In genomic region chr7:122622125-122622774, GRCm38 (mm10) we compare ENCODE assay signal across 13 mouse cellular contexts. TPM values are rescaled to one million over a fixed set of nuclear protein-coding genes. Genes with fewer than 3 reads are reported as not detected.
A peak's percentile ranks its signal among the peaks of the same experiment; 100 is the strongest.
DNase-seq lines count a peak whose midpoint lies in the region; ATAC-seq lines count a peak whose summit lies in the region.
"Had no signal": no experiment of that assay in that cellular context is flagged by ENCODE, and none has a peak within 500 bp of the region (broad histone marks: within the 10 kb centered on the region; RNA-seq: fewer than 3 reads in every experiment).

No protein-coding gene starts in this region.

- H3K27ac ChIP-seq in midbrain, embryonic 11.5 days (ENCODE audit: low read depth, low read length) = peak overlapping the region; percentile 32; the same call in 1 of the 2 replicates
- H3K27ac ChIP-seq: limb, embryonic 13.5 days had no signal

- WGBS in midbrain, embryonic 11.5 days = 12% methylated on average over 9 of the region's 9 CpGs

- H3K27me3 ChIP-seq in midbrain, embryonic 11.5 days (ENCODE audit: control insufficient read depth, insufficient read depth, low read length) = no peaks in the 10 kb centered on the region; the same call in 1 of the 2 replicates
- H3K27me3 ChIP-seq: limb, embryonic 13.5 days had no signal

- H3K9me3 ChIP-seq in midbrain, embryonic 11.5 days (ENCODE audit: control insufficient read depth, low read length) = no peaks in the 10 kb centered on the region
- H3K9me3 ChIP-seq: limb, embryonic 13.5 days had no signal

- DNase-seq in adrenal gland, adult 2 months = peak; percentile 3
- no peak for DNase-seq in adrenal gland, postnatal 36 days
- DNase-seq in brain, adult 2 months (ENCODE audit: low read depth, low spot score) = peak; percentile 66
- peak; percentile 28 for DNase-seq in embryo, embryonic 11 days
- peak; percentile 91 for DNase-seq in midbrain, embryonic 11.5 days (ENCODE audit: low spot score, missing footprints)
- DNase-seq in c-Kit-positive CD71-positive TER-119-positive erythroid progenitor cells, embryonic 14.5 days (ENCODE audit: low spot score) = no peak
- DNase-seq in liver = no peak
- DNase-seq in frontal cortex, postnatal 25 days (ENCODE audit: low spot score in 2 of 2) = no peak
- DNase-seq: heart, postnatal 4 days; lung, postnatal 10 days had no signal

- no peak overlapping the region for H3K4me3 ChIP-seq in midbrain, embryonic 11.5 days (ENCODE audit: low read depth, low read length)
- H3K4me3 ChIP-seq: limb, embryonic 13.5 days had no signal

- H3K4me1 ChIP-seq in midbrain, embryonic 11.5 days (ENCODE audit: control insufficient read depth, insufficient read depth, low read length) = peaks cover 11% of the 10 kb centered on the region
- H3K4me1 ChIP-seq: limb, embryonic 13.5 days had no signal

- H3K9ac ChIP-seq in midbrain, embryonic 11.5 days (ENCODE audit: low read length) = no peak overlapping the region
- H3K9ac ChIP-seq: limb, embryonic 13.5 days had no signal

- H3K36me3 ChIP-seq in midbrain, embryonic 11.5 days (ENCODE audit: control insufficient read depth, insufficient read depth, low read length) = no peaks in the 10 kb centered on the region
- H3K36me3 ChIP-seq: limb, embryonic 13.5 days had no signal

- no peak overlapping the region for H3K4me2 ChIP-seq in midbrain, embryonic 11.5 days
- H3K4me2 ChIP-seq: limb, embryonic 13.5 days had no signal

- peak; percentile 88 for ATAC-seq in midbrain, embryonic 11.5 days (ENCODE audit: low FRiP score)

RNA-seq across cellular contexts. Expression of gene Cacng3, which starts 48.0 kb away (rescaled TPM):
- total RNA-seq in adrenal gland, adult 2 months (2021) = 1 to 10 TPM; 1.3 to 2.2 TPM
- polyA plus RNA-seq in adrenal gland, adult 2 months (2012; rRNA removed) = 0.42 and 0.51 TPM in 2 replicates
- total RNA-seq in adrenal gland, postnatal 36 days (2021) = 1 to 10 TPM in 1 of 2 experiments, under 1 TPM in 1; 0.49 to 1.4 TPM
- 2.4 and 2.6 TPM in 2 replicates for polyA plus RNA-seq in midbrain, embryonic 11.5 days (2014; fragmentation: Nextera tagmentation; extraction: Ambion mirVana)
- total RNA-seq: granulocyte monocyte progenitor cell, adult 5-6 weeks; MEL had no signal
- polyA plus RNA-seq: limb, embryonic 13.5 days had no signal

Comparison
In these comparisons a context has a peak if more than half of its experiments do, and no peak if none do; other contexts are left out.
1. DNase-seq: peak in adrenal gland, adult 2 months (single experiment), brain, adult 2 months (single experiment), embryo, embryonic 11 days (single experiment) and midbrain, embryonic 11.5 days (single experiment); none in adrenal gland, postnatal 36 days (0 of 2), c-Kit-positive CD71-positive TER-119-positive erythroid progenitor cells, embryonic 14.5 days (single experiment), liver (single experiment) and frontal cortex, postnatal 25 days (0 of 2).